Mouse (Mus musculus): ENCODE measurements around the gene Supt3.

DNA sequence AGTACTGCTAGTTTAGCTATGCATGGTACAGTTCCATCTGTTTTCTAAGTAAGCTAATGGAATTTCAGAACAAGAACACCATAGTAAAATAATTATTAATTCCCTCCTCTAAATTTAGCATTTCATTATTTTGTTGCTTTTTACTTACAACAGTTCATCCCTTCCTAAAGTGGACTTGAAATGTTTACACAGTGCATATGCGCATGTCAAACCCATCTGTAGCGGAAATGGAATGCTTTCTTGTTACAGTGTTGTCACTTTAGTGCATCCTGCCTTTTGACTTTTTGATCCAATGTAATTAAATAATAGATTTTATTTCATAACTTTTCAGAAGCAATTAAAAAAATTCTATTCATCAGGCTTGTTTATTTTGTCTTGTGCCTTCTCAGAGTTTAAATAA lies 200.7 kb downstream of the Supt3 start:
- TF ChIP-seq CTCF (IDR thresholded peaks at IDR 0.05; ENCODE audit: borderline replicate concordance, insufficient read depth, low read depth, low read length) (no peak), POLR2A (IDR thresholded peaks at IDR 0.05; ENCODE audit: borderline replicate concordance, insufficient read depth, low read length) (no peak)

Data from cerebellum, adult 2 months (tissue).